Mouse (Mus musculus) testis, postnatal 14 days (tissue): ENCODE results near the gene Gabra1.

Source experiments
- DNase-seq: peaks from one replicate; pipeline ENCODE4 v3.0.0; 2021; ENCODE audit warnings: low spot score

The Gabra1 gene

DNA sequence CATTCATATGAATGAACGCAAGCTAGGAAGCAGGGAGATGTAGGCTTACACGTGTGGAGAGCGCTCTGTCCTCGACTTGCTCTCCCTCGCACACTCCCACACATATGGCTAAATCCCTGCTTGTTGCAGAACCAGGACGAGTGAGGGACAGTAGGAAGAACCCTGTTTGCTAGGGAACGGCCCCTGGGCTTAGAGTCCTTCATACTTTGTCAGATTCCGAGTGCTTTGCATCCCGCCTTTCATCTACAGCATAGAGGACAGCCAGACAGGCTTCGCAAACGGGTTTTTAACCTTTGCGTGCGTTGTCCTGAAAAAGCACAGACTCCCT lies at the start of gene Gabra1:
Gabra1 (minus strand) TSS at position 106 of the 328 bp plus-strand sequence.
- DNase-seq, result no peak

DNA sequence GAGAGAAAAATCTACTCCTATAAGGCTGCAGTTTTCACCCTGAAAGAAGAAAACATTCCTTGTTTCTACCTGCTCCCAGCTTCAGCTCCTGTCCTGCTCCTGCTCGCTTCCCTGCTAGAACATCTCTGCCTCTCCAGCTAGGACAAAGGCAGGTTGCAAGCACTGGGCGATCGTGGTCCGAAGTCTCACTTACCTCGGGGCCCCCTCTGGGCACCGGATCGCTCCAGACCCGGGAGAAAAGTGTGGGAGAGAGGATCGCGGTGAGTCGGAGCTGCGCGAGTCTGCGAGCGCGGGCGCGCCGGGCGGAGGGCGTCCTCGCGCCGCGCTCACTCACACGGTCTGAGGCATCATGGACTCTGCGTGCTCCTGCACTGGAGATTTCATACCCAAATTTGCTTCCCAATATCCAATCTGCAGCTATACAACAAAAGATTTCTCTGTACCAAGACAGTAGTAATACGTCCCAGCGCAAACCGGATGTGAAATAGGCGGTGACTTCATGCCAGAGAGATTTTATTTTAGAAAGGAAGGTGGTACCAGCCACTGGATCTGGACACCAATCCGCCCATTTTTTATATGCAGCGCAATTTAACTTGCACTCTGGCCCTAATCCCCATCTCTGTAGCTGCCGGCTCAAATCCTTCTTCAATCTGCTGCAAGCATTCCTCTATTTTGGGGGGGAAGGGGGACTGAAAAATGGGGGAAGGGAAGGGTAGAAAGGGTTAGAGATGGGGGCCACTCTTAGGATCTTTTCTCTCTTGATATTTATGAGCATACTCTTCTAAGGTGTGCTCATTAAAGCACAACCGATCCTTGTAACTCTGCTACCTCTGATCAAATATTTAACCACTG lies 531 bp downstream of the Gabra1 start:
- no peak for DNase-seq

DNA sequence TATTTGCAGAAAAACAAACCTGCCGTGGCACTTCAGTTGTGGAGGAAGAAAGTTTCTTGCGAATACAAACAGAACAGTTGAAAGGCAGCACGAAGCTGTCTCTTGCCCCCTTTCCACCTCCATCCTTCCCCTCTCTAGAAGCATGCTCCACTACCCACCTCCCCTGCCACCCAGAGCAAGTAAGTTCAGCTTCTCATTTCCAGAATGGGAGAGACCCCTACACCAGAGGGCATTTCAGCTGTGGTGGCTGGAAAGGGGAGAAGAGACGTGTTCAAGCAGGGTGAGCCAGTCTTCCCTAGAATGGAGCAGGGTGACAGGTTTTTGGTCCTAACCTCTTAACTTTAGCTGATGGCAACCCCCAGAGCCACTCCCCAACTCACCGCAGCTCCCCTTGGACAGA lies 1.3 kb downstream of the Gabra1 start:
- no peak for DNase-seq

DNA sequence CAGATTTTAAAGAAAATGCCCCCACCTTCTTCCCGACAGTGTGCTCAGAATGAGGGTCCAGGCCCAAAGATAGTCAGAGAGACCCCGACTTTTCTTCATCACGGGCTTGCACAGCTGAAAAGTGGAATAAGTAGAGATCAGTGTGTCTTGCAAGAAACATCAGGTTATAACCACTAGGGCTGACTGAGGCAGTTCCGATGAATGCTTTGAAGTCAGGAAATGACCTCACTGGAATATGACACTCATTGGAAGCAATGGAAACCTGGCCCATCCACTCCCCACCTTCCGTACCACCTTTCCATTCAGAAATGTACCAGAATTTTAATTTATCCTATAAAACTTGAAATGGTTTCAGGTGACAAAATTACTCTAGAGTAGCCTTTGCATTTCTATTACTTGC lies 3.2 kb downstream of the Gabra1 start:
- no peak for DNase-seq

DNA sequence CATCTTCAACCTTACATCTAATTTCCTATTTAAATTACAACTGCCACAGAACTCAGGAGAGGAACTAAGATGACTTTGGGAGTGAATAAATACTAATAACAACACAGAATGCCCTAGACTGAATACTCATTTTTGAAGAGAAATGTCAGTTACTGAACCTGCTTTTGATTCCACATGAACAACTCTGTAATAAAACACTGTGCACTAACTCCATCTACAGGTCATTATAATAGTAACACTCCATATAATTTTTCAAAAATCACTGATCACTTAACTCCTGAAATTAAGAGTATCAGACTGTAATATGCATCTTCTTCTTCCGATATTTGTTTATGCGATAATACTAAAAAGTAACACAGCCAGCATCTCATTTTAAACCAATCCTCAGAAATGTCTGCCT lies 4.4 kb downstream of the Gabra1 start:
- DNase-seq, result no peak

DNA sequence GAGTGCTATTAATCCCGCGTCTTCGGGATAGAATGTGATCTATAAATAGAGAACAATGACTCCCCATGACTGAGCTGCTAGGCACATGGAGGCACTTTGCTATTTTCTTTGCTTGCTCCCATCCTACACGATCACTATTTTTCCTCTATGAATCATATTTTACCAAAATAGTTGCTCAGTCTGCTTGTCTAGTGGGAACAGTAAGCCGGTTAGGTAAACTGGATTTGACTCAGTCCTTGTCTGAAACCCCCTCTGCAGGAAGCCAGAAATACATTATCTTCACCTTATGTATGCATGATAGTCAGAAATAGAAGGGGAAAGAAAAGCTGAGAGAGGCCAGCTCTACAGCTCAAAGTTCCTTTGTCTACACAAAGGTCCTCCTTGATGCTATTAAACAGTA lies 31.3 kb downstream of the Gabra1 start:
- DNase-seq, result no peak

DNA sequence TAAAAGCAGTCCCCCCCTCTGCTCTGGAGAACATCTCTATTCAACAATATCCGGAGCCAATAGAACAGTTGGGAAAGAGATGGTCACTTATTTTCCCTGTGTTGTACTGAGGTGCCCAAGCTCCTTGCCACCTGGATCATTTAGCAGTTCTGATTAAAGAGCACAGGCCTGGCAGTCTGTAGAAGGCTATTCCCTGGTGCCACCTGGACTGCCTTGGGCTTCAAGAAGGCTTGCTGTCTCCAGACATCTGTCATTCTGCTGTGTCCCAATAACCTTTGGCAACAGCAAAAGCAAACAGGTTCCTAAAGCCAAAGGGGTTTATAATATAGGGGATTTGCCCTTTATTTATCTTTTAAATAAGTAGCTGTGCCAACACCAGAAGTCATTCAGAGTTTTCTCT lies 65.8 kb downstream of the Gabra1 start:
- no peak for DNase-seq

DNA sequence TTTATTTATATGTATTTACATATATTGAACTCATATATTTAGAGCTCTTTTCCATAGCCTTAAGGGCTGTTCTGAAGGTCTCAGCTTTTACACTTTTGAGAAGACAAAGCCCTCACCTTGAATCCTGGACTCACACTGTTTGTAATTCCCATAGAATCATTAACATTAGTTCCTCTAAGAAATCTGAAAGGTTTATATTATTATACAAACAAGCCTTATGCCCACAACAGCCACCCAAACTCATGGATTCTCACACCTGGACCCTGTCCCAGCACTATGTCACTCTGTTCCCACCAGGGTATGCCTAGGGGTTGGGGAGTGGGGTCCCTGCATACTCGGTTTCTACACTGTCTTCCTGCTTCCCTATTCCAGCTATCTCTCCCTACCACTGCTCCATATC lies 72.7 kb downstream of the Gabra1 start:
- no peak for DNase-seq

DNA sequence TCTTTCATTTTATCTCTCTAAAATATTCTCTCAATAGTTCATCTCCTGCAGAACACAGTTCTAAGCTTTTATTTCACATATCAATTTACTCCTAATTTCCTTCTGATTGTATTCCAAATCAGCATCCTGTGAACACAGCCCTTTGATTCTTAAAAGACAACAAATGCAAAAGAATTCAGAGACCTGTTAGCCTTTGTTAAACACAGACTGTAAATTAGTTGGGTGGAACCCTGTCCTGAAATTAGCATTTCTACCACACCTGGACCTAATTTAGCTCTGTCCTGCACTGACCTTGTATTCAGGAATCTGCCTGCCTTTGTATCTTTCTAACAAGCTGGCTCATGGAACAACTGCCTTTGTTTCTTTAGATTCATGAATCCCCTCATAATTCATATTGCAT lies 73.1 kb downstream of the Gabra1 start:
- DNase-seq, result no peak

DNA sequence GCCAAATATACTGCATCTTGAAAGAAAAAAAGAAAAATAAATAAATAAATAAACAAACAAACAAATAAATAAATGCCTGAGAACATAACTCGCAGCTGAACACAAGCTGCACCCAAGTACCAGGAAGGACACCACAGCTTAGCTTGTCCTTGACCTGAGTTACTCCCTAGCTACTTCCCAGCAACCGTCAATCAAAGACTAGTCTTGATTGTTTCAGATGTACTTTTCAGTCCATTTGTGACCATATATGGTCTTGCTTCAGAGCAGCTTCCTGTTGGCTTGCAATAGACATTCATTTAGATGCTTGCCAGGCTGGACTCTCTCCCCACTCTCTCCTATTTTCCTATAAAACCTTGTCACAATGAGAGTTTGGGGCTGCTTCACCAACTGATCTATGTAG lies 87.2 kb downstream of the Gabra1 start:
- DNase-seq, result no peak
